Mouse (Mus musculus): Measurements from ENCODE around the gene Tspan9. TPM values are rescaled to one million over a fixed set of nuclear protein-coding genes. Genes with fewer than 3 reads are reported as not detected.

Tspan9 gene
- polyA plus RNA-seq, 1 experiment from 2014 or later: 134 TPM

DNA sequence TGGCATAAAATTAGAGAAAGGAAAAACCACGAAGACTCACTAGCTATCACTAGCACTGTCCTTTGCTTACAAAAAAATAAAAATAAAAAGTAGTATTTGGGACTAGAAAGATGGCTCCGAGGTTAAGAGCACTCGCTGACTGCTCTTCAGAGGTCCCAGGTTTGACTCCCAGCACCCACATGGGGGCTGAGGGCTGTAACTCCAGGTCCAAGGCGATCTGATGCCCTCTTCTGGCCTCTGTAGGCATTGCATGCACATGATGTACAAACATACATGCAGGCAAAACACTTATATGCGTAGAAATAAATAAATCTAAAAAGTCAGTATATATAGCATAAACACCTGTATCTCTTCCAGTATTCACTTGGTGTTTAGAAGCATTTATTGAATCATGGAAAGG is 43.5 kb downstream of the Tspan9 start:
- Histone ChIP-seq H3K27me3 (no peaks in the 10 kb centered on the region), H3K27ac (peak overlapping the region; percentile 57), H3K4me2 (no peak overlapping the region), H3K9ac (no peak overlapping the region), H3K4me1 (replicated peaks) (peaks cover 58% of the 10 kb centered on the region), H3K4me3 (no peak overlapping the region), H3K36me3 (no peaks in the 10 kb centered on the region), H3K9me3 (replicated peaks) (no peaks in the 10 kb centered on the region)
- 84% methylated on average over 5 of the region's 5 CpGs for WGBS
- ATAC-seq (replicated peaks; ENCODE audit: insufficient number of reproducible peaks, insufficient read depth, low FRiP score, low read depth): no peak

DNA sequence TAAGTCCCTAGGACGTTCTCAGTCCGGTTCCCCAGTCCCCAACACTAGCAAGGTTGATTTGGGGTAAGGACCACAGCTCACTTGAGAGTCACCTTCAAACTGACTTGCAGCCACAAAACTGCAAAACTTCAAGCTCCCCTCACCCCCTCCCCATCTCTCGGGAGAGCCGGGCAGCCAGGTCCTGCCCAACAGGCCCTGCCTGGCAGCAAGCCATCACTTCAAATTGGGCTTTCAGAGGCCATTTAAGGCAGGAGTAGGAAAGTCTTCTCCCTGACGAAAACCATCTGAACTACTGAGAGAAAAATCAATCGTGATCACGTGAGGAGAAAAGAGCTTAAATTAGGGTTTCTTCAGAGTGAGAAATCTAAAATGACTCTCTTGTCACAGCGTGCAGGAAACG is 44.2 kb downstream of the Tspan9 start:
- Histone ChIP-seq H3K9ac (no peak overlapping the region), H3K4me3 (no peak overlapping the region), H3K36me3 (no peaks in the 10 kb centered on the region), H3K9me3 (replicated peaks) (no peaks in the 10 kb centered on the region), H3K4me2 (no peak overlapping the region), H3K4me1 (replicated peaks) (peaks cover 53% of the 10 kb centered on the region), H3K27me3 (no peaks in the 10 kb centered on the region), H3K27ac (peak overlapping the region; percentile 57)
- WGBS: 37% methylated on average over 9 of the region's 9 CpGs
- no peak for ATAC-seq (replicated peaks; ENCODE audit: insufficient number of reproducible peaks, insufficient read depth, low FRiP score, low read depth)

DNA sequence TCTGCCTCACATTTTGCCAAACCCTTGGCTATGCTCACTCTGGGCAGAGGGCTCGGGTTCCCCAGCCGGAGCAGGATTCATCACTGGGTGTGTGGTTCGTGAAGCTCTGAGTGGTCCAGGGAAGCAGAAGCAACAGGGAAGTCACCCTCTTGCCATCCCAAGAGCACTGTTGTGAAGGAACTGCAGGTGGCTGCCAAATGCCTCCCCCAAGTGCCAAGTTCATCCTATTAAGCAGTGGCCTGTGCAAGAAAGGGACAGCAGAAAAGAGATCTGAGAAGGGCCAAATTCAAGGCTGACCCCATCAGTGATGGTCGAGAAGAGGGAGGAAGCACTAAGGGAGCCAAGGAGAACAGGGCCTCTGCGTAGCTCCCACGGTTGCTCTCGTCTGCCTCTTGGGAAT is 46.9 kb downstream of the Tspan9 start:
- Histone ChIP-seq H3K4me3 (no peak overlapping the region), H3K4me2 (no peak overlapping the region), H3K36me3 (no peaks in the 10 kb centered on the region), H3K27ac (no peak overlapping the region), H3K9ac (no peak overlapping the region), H3K9me3 (replicated peaks) (no peaks in the 10 kb centered on the region), H3K27me3 (no peaks in the 10 kb centered on the region), H3K4me1 (replicated peaks) (peaks cover 58% of the 10 kb centered on the region)
- no peak for ATAC-seq (replicated peaks; ENCODE audit: insufficient number of reproducible peaks, insufficient read depth, low FRiP score, low read depth)
- WGBS: 83% methylated on average over 7 of the region's 7 CpGs

DNA sequence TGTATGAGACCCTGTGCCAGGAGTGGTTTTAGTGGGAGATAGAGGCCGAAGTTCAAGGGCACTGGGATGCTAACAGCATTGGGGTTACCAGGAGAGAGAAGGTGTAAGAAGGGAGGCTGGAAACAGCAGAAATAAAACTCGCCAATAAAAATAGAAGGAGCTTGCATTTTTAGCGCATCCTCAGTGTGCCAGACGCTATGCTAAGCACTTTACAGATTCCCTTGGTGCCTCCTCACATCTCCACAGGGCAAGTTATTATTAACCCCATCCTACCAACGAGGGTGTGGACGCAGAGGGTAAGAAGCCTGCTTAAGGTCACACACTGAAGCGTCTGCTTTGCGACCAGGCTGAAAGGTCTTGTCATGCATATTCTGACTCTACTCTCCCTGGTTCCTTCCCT is 47.5 kb downstream of the Tspan9 start:
- H3K36me3 ChIP-seq: no peaks in the 10 kb centered on the region
- H3K9me3 ChIP-seq (replicated peaks): no peaks in the 10 kb centered on the region
- peaks cover 63% of the 10 kb centered on the region for H3K4me1 ChIP-seq (replicated peaks)
- H3K27me3 ChIP-seq: no peaks in the 10 kb centered on the region
- H3K9ac ChIP-seq: no peak overlapping the region
- H3K27ac ChIP-seq: no peak overlapping the region
- 50% methylated on average over 8 of the region's 8 CpGs for WGBS
- ATAC-seq (replicated peaks; ENCODE audit: insufficient number of reproducible peaks, insufficient read depth, low FRiP score, low read depth): no peak
- H3K4me2 ChIP-seq: no peak overlapping the region
- no peak overlapping the region for H3K4me3 ChIP-seq

DNA sequence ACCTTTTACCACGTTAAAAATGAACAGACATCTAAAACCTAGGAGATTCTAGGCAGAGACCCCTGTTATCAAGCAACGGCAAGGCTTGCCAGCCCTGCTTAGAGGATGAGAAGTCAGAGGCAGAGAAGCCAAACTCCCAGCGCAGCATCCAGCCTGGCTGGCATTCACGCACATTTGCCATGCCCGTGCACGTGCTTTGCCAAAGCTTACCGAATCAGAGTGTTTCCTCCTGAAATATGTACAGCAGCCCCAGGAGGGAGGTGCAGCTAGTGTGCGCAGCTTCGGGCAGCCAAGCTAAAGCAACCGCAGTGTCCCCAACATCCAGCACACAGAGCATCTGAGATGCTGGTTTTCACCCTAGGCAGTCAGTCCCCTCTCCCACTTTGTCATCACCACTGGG is 48.3 kb downstream of the Tspan9 start:
- no peaks in the 10 kb centered on the region for H3K9me3 ChIP-seq (replicated peaks)
- H3K27me3 ChIP-seq: no peaks in the 10 kb centered on the region
- no peak for ATAC-seq (replicated peaks; ENCODE audit: insufficient number of reproducible peaks, insufficient read depth, low FRiP score, low read depth)
- 85% methylated on average over 10 of the region's 10 CpGs for WGBS
- H3K4me1 ChIP-seq (replicated peaks): peaks cover 71% of the 10 kb centered on the region
- H3K36me3 ChIP-seq: no peaks in the 10 kb centered on the region
- no peak overlapping the region for H3K4me2 ChIP-seq
- no peak overlapping the region for H3K27ac ChIP-seq
- no peak overlapping the region for H3K4me3 ChIP-seq
- no peak overlapping the region for H3K9ac ChIP-seq

DNA sequence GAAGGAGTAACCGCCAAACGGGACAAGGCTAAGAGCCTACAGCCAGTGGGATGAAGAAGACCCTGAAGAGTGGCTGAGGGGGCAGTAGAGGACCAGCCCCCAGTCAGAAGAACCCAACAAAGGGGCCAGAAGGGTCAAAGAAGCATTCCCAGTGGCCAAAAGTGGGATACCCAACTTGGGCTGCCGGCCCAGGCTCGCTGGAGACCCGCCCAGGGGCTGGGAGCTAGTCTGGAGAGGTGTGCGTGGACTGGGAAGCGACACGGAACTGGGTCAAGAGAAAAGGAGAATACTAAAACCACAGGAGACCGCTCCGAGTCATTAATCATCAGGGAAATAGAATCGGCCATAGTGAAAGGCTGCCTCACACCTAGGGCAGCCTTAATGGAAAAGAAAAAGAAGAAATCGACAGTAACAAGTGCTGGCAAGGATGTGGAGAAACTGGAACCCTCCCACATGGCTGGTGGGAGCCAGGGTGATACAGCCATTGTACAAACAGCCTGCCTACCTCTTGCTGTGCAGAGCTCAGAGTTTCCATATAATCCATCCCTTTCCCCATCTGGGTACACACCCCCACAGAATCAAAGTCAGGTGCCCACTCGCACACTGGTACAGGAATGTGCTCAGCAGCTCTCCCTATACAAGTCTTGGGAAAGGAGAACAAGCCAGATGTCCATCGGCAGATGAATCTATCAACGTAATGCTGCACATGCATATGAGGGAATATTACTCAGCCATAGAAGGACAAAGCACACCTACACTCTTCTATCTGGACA is 49.4 kb downstream of the Tspan9 start:
- H3K9me3 ChIP-seq (replicated peaks): no peaks in the 10 kb centered on the region
- H3K4me1 ChIP-seq (replicated peaks): peaks cover 74% of the 10 kb centered on the region
- no peak overlapping the region for H3K9ac ChIP-seq
- H3K4me2 ChIP-seq: no peak overlapping the region
- no peak for ATAC-seq (replicated peaks; ENCODE audit: insufficient number of reproducible peaks, insufficient read depth, low FRiP score, low read depth)
- no peaks in the 10 kb centered on the region for H3K36me3 ChIP-seq
- peak overlapping the region; percentile 76; the same call in 1 of the 2 replicates for H3K27ac ChIP-seq
- WGBS: 81% methylated on average over 15 of the region's 15 CpGs
- H3K27me3 ChIP-seq: no peaks in the 10 kb centered on the region
- H3K4me3 ChIP-seq: no peak overlapping the region

DNA sequence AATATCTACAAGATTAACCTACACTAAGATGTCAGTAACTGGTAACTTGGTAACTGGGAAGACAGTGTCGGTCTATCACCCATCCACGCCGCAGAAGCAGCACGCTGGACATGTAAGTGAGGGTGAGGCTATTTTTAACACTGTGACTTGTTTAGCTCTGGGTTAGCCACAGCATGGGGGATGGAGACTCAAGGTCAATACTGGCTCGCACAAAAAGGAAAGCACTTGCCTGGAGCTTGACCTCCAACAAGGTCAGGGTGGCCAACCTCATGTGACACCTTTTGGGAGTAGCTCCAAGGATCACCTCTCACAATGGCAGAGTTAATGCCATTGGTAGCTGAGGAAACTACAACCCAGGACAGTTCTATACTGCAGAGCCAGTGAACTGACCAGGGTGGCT is 50.8 kb downstream of the Tspan9 start:
- H3K9me3 ChIP-seq (replicated peaks): no peaks in the 10 kb centered on the region
- H3K36me3 ChIP-seq: no peaks in the 10 kb centered on the region
- H3K4me3 ChIP-seq: no peak overlapping the region
- no peaks in the 10 kb centered on the region for H3K27me3 ChIP-seq
- ATAC-seq (replicated peaks; ENCODE audit: insufficient number of reproducible peaks, insufficient read depth, low FRiP score, low read depth): peak; percentile 20; the same call in 1 of the 2 replicates
- H3K4me2 ChIP-seq: no peak overlapping the region
- no peak overlapping the region for H3K9ac ChIP-seq
- 44% methylated on average over 5 of the region's 5 CpGs for WGBS
- H3K4me1 ChIP-seq (replicated peaks): peaks cover 84% of the 10 kb centered on the region
- H3K27ac ChIP-seq: peak overlapping the region; percentile 76

DNA sequence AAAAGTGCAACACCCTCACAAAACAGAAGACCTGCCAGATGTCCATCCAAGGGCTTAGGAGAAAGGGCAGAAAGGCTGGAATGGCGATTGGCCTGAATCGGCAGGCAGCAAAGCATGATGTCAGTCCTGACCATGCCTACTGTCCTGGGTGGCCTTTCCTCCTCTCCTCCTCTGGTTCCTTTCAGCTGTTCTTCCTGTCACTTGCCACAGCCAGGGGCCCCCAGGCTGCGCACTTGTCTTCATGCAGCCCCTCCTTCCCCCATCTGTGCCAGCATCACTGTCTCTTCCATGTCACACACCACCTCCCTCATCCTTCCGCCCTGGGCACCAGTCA is 51.6 kb downstream of the Tspan9 start:
- no peaks in the 10 kb centered on the region for H3K9me3 ChIP-seq (replicated peaks)
- no peak overlapping the region for H3K4me2 ChIP-seq
- no peaks in the 10 kb centered on the region for H3K27me3 ChIP-seq
- H3K4me3 ChIP-seq: no peak overlapping the region
- peak overlapping the region; percentile 76 for H3K27ac ChIP-seq
- no peak for ATAC-seq (replicated peaks; ENCODE audit: insufficient number of reproducible peaks, insufficient read depth, low FRiP score, low read depth)
- peaks cover 83% of the 10 kb centered on the region for H3K4me1 ChIP-seq (replicated peaks)
- no peaks in the 10 kb centered on the region for H3K36me3 ChIP-seq
- H3K9ac ChIP-seq: no peak overlapping the region
- WGBS: 61% methylated on average over 4 of the region's 4 CpGs

DNA sequence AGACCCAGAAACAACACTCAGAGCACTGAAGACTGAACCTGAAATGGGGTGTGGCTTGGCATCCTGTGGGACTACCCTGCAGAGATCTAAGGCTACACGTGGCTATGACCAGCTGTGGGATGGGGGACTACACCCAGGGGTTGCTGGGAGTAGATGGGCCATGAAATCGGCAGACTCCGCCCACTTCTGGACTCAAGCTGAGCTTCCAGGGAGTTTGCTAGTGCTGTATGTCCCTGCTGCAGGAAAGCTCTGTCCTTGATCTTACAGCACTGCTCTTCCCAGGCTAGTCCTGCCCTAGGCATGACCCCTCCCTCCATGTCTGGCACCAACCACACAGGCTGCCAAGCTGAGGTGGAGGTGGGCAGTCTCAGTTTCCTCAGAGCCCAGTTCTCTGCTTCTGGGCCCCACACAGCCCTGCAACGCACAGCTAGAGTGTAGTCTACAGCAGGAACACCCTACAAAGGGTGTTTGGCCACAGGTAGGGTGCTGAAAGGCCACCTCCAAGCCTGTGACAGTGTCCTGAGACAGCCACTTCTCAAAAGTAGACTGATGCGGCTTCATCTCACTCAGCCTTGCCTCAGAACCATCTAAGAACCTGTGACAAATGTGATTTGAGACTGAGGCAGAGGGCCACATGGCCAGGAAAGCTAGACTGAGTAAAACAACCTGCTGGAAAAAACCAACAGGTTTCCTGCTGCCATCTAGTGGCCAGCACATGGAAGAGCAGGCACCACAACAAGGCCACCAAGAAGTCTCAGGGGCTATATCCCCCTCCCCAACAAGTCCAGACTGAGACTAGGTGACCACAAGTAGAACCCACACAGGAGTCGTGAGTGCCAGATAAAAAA is 52.2 kb downstream of the Tspan9 start:
- peaks cover 79% of the 10 kb centered on the region for H3K4me1 ChIP-seq (replicated peaks)
- no peak overlapping the region for H3K4me2 ChIP-seq
- H3K4me3 ChIP-seq: no peak overlapping the region
- H3K9me3 ChIP-seq (replicated peaks): no peaks in the 10 kb centered on the region
- peak overlapping the region; percentile 3; the same call in 1 of the 2 replicates for H3K9ac ChIP-seq
- no peaks in the 10 kb centered on the region for H3K36me3 ChIP-seq
- 25% methylated on average over 6 of the region's 6 CpGs for whole genome bisulfite sequencing
- ATAC-seq (replicated peaks; ENCODE audit: insufficient number of reproducible peaks, insufficient read depth, low FRiP score, low read depth): 0 out of 2 replicates have a peak, but pooled peaks have one; percentile 4
- peak overlapping the region; percentile 76 for H3K27ac ChIP-seq
- no peaks in the 10 kb centered on the region for H3K27me3 ChIP-seq

DNA sequence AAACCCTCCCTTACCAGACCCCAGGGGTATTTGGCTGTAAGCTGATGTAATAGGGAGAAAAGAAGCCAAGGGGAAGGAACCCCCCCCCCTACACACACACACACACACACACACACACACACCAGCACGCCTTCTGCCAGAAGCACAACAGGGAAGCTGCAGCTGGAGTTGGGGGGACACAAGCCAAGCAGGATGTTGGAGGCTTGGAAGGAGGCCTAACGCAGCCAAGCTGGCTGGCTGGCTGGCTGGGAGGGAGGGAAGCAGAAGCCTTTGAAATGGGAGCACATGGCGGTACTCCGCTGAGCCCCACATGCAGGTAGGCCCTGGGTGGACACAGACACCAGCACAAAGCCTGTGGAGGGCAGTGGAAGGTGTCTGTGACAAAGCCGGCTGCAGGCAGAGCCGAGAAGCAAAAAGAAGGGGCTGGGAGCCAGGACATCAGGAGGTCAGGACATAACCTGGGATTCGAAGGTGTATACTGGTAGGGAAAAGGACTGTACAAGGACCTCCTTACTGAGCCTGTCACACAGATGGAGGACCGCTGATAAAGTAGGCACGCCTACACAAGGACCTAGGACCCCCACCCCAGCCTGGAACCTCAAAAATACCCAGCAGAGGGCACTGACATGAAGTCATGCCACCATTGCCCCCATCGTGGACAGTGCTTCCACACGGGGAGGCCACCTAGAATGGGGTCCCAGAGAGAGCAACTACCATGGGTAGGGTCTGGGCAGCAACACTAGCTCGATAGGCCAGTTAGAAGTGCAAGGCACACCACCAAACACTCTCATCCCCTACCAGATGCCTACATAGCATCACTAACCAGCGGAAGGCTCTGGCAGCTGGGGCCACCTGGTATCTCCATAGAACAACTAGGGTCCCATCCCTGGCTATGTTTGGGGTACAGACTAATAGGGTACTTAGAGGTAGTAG is 53.4 kb downstream of the Tspan9 start:
- Histone ChIP-seq H3K36me3 (no peaks in the 10 kb centered on the region), H3K27ac (peak overlapping the region; percentile 69)
- ATAC-seq (replicated peaks; ENCODE audit: insufficient number of reproducible peaks, insufficient read depth, low FRiP score, low read depth): peak; percentile 34

More for the DNA sequence above, 53.4 kb downstream of the Tspan9 start:
- Histone ChIP-seq H3K27me3 (no peaks in the 10 kb centered on the region), H3K4me3 (no peak overlapping the region), H3K4me1 (replicated peaks) (peaks cover 68% of the 10 kb centered on the region), H3K9me3 (replicated peaks) (no peaks in the 10 kb centered on the region), H3K4me2 (no peak overlapping the region), H3K9ac (no peak overlapping the region)
- 65% methylated on average over 13 of the region's 13 CpGs for WGBS
